Mouse (Mus musculus): ENCODE results near the gene Slc37a4.
A peak's percentile ranks its signal among the peaks of the same experiment; 100 is the strongest.
"Not testable (repeated sequence)": the region's sequence is repeated elsewhere in the genome, so short reads cannot be mapped to it uniquely, and the experiment has no call there.

The Slc37a4 gene

DNA sequence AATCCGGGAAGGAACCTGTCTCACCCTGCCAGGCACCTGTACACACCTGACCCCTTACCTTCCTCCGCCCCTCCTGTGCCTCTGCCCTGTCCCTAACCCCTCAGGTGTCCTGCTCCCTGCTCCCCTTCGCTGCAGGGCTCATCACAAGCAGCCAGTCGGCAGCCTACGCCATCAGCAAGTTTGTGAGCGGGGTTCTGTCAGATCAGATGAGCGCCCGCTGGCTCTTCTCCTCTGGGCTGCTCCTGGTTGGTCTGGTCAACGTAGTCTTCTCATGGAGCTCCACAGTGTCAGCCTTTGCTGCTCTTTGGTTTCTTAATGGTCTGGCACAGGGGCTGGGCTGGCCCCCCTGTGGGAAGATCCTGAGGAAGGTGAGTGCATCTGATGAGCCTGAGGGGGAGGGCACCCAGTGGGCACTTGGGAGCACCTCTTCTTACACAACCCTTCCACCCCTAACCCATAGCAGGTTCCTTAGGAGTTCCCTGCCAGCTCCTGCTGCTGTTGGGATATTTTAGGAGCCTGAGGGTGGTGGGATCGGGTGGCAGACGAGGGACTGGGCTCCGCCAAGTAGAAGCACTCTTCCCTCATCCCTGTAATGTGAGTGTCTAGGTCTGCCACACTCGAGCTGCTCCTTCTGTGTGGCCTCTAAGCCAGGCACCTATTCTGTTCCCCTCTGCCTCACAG, 2.6 kb downstream of the Slc37a4 start:
- DNase-seq = peak; percentile 93

DNA sequence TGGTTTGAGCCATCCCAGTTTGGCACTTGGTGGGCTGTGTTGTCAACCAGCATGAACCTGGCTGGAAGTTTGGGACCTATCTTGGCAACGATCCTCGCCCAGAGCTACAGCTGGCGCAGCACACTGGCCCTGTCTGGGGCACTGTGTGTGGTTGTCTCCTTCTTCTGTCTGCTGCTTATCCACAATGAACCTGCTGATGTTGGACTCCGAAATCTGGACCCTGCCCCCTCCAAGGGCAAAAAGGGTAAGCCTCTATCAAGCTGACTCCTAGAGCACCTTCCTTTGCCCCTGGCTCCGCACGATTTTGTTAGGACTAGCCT, 3.1 kb downstream of the Slc37a4 start:
- peak; percentile 94 for DNase-seq

GRCm38 (mm10) chr9:44401081-44401480, 4.4 kb downstream of the Slc37a4 start:
- peak; percentile 97 for DNase-seq

DNA sequence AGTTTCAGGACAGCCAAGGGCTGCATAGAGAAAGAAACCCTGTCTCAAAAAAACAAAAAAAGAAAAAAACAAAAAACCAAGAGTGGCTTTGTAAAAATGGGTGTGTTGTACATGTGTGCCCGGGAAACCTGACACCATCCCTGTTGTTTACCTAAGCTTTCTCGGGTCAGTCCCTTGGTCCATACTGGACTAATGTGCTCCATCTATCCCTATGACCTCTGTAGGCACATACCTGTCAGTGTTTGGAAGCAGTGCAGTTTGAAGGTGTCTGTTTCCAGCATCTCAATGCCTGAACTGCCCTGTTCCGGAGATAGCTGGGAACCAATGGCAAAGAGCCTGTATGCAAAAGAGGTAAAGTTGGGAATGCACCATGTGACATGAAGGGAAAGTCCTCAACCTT, 8.4 kb downstream of the Slc37a4 start:
- peak; percentile 89 for DNase-seq

GRCm38 (mm10) chr9:44406906-44407751, 10.5 kb downstream of the Slc37a4 start, which contains the start of the genes Rps25 and Trappc4:
Gene Rps25 (plus strand): TSS chr9:44407139.
Gene Trappc4 (minus strand): TSS chr9:44407600.
- DNase-seq = peak; percentile 100

- no peak for DNase-seq
These were observed 11.1 kb downstream of the Slc37a4 start for GRCm38 (mm10) chr9:44407752-44408097.

GRCm38 (mm10) chr9:44408693-44409092, 12.0 kb downstream of the Slc37a4 start:
- DNase-seq = not testable (repeated sequence)

- DNase-seq = no peak
These were observed 14.1 kb downstream of the Slc37a4 start for GRCm38 (mm10) chr9:44410647-44411336.

DNA sequence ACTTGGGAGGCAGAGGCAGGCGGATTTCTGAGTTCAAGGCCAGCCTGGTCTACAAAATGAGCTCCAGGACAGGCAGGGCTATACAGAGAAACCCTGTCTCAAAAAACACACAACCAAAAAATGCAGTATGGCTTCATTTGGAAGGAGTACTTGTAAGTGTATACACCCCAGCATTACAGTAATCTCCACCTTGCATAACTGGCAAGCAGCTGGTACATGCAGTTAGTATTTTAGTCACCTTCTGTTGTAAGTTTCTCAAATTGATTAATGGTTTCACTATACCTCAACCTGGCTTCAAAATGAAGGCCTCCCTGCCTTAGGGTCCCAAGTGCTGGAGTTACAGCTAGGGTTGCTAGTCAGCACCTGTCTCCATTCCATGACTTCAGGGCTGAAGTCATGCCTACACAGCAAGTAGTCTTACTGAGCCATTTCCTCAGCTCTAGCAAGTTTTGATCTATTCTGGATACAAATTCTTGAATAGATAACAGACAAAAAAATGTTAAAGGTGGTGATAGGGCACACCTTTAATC, 15.0 kb downstream of the Slc37a4 start:
- no peak for DNase-seq

DNA sequence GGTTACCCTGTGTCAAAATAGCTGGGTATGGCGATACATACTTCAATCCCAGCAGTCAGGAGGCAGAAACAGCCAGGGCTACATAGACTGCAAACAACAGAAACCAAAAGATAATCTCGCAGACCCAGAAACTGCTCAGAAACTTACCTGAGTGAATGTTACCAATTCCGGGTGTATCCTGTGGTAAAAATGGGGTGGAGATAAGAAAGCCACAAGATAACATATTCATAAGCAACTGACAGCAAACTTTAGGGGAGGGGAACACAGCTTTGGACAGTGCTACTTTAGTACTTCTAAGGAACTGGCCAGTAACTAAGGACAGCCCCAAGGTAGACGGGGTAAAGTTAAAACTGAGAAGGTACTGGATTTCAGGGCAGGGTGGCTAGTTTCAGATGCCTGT, 15.7 kb downstream of the Slc37a4 start:
- no peak for DNase-seq

- DNase-seq = no peak
These were observed 16.1 kb downstream of the Slc37a4 start for GRCm38 (mm10) chr9:44412781-44413180.

DNA sequence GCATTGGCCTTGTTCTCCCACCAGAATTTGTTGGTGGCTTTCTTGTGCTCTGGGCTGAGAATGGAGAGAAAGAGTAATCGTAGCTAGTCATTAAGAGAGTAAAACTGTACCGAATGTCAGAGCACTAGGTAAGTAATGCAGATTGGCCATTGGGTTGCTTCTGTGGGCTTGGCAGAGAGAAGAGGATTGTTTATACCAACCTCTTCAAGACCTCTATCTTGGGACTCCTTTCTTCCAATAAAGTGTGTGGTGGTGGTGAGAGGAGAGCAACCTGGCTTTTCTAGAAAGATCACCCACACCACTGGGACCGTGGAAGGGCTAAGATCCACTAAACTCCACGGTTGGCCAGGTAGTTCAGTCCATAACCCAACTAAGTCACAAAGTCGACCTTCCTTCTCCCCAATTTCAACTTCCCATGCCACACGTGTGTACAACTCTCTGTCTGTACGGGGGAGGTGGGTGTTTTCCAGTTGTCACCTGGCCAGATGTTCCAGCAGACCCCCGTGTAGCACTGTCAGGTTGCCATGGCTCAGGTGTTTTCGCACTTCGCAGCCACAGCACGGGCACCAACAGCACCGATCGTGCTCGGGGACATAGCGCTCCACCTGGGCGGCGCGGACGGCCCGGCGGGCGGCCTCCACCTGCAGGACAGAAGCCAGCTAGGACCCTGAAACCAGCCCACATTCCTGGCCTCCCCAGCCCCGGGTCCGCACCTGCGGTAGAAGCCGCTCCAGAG, 20.7 kb downstream of the Slc37a4 start:
- no peak for DNase-seq

DNA sequence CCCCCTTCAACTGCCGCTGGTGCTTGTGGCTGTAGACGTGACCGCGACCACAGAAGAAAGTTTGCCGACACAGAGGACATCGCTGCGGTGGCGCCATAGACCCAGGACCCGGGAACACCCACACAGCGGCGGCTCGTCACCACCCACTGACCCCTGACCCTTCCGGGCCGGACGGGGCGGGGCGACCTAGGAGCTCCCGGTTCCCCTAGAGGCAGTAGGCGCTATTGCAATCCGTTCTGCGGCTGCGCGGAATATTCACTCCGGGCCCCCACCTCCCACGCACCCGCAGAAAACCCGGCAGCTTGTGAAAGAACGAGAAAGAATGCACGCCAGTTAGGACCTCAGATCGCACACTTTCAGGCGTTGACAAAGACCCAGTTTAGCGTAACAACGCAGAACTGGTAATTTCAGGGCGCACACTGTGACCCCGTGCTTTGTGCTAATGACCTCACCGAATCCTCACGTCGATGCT, 21.3 kb downstream of the Slc37a4 start:
- peak; percentile 99 for DNase-seq

DNA sequence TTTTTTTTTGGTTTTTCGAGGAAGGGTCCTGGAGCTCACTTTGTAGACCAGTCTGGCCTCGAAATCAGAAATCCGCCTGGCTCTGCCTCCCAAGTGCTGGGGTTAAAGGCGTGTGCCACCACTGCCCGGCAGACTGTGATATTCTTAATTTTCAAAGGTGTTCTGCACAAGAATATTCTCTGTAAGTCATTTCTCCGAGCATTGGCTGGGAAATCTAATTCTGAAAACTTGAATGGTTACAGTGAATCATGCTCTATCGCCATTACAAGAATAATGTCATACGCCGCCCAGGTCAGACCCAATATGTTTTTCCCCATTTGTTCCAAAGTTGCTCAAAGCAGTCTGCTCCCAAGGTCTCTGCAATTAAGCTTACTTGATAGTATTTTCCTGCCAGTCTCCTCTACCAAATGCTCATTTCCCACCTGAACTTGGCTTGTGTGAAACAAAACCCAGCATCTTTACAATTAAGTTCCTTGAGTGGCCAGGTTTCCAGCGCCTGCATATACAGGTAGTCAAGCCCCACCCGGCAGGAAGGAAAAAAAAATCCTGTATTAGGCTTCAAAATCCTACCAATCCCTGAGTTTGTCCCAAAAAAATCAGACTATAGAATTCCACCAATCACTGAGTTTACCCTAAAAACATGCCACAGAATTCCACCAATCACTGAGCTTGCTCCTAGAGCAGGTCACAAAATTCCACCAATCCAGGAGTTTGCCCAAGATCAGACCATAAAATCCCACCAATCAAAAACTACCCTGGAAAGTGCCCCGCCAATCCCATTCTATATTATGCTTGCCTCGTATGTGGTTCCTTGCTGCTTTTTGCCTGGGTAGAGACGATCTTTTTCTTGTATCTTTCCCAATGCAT, 22.1 kb downstream of the Slc37a4 start, which contains the start of gene Ccdc84:
TSS of gene Ccdc84 (minus strand) at position 51 of the 867 bp plus-strand sequence.
- no peak for DNase-seq

GRCm38 (mm10) chr9:44419730-44420129, 23.1 kb downstream of the Slc37a4 start:
- not testable (repeated sequence) for DNase-seq

DNA sequence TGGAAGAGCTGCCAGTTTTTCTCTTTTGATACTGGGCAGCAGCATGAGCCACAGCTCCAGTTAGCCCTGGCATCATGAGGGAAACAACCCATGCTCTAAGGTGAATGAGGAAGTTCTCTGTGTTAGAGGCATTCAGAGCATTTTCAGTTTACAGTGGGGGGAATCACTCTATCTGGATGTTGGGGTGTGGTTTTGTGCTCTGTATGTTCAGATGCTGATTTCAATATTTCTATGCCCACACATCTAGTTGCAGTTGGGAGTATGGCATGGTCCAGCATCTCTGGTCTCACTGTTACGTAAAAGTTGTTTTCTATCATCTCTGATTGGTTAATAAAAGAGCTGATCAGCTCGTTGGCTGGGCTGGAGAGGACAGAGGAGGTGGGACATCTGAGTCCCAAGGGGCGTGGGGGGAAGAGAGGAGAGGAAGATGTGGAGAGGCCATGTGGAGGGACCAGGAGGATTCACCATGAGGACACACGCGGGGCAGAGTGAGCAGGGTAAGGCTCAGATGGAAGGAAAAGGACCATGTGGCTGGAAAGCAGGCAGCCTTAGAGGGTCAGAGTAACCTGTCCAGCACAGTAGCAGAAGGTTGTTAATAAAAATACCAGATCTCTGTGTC, 23.7 kb downstream of the Slc37a4 start:
- DNase-seq = no peak

DNA sequence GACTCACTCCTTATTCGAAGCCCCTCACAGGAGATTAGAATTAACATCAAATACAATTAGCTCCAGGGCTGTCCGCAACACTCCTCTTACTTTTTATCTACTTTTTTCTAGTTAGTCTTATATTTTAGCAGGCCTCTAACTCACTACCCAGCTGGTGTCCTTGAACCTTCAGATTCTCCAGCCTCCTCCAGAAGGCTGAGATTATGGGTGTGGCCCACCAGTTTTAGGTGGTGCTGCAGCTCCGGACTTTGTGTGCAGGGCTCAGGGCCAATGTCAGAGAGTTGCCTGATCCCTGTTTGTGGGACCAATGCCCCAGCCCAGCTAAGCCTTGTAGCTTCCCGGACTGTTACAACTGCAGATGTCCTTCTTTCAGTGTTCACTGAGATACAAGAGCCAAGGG, 26.9 kb downstream of the Slc37a4 start:
- no peak for DNase-seq

DNA sequence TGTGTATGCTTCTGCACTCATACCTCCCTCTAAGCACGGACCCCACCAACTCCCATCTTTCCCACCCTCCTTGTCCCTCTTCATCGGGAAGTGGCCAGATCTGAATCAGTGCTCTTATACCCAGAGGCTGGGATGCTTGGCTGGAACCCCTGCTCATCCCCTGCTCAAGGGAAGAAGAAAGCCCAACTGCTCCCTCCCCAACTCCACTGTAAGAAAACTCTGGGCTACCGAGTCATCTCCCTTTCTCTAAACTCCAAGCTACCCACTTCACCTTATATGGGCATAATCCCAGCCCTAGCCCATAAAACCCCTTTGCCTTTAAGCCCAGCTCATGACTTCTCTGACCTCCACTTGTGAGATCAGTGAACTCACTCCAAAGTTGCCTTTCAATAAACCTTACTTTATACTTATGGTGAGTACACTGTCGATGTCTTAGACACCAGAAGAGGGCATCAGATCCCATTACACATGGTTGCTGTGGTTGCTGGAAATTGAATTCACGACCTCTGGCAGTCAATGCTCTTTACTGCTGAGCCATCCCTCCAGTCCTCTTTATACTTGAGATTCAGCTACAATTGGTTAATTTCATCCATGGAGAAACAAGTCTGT, 36.0 kb downstream of the Slc37a4 start:
- DNase-seq = no peak

DNA sequence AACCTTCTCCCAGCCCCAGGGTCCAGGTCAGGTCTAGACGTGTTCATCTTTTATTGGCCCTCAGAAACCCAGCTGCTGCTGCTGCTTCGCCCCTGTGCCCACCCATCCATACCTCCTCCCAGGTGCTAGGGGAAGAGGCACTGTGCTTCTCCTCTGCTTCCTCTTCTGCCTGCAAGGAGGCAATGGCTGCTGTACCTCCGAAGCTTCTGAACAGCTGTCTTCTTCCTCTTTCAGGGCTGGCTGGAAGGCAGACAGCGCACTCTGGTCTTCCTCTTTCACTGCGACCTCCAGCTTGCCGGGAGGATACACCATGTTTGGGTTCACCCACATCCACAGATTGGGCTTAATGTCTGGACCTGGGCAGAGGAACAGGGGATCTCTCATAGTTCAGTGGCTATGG, 39.1 kb downstream of the Slc37a4 start:
- DNase-seq = peak; percentile 94

- no peak for DNase-seq
These were observed 44.3 kb downstream of the Slc37a4 start, which contains the start of gene Foxr1 for GRCm38 (mm10) chr9:44440961-44441360. Gene Foxr1 (minus strand): TSS chr9:44441136.
